Mouse (Mus musculus) cerebellum, adult 18-20 months (tissue): ENCODE results near the gene Miox.

Experiments used
- DNase-seq, 2 experiments: peaks; one replicate each; pipeline ENCODE4 v3.0.0; 2021

Gene Miox

GRCm38 (mm10) chr15:89334271-89334670, at the start of gene Miox:
TSS of gene Miox (plus strand) at chr15:89334398.
- DNase-seq: no peak

DNA sequence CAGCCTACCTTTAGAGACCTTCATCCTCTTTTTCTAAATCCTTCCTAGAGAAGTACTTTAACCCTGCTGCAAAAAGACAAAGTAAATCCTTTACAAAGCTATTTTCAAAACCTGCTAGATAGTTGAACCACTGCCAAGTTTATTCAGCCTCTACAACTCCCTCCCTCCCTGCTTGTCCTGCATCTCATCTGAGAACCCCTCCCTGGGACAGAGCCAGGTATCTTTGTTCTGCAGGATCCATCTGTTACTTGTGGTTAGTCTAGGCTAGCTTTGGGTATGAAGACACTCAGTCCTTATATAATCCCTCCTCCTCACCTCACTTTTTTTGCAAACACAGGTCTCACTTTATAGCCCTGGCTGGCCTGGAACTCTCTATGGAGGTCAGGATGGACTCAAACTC, 49.2 kb upstream of the Miox start:
- DNase-seq: peak in 1 of 2 experiments; percentile 46

GRCm38 (mm10) chr15:89285478-89285877, 48.7 kb upstream of the Miox start:
- no peak for DNase-seq

DNA sequence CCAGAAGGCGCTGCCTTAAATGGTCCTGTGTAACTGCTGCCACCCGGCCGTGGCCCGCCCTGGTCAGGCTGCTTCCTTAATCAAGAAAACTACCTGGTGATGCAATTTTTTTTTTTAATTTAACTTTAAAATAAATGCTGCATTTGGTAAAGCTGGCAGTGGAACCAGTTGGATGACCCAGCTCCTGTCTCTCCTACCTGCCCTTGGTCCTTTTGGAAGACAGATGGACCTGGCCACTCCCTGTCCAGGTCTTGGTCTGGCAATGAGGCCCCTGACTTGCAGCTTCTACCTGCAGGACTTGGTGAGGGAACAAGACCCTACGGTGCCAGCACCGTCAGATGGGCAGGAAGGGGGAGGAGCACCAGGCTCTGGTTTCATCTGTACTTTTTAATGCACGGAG, 48.1 kb upstream of the Miox start:
- peak in 1 of 2 experiments; percentile 50 for DNase-seq

- no peak for DNase-seq
Measured at GRCm38 (mm10) chr15:89286582-89286981, 47.6 kb upstream of the Miox start.

GRCm38 (mm10) chr15:89288227-89288767, 45.9 kb upstream of the Miox start:
- DNase-seq: no peak

DNA sequence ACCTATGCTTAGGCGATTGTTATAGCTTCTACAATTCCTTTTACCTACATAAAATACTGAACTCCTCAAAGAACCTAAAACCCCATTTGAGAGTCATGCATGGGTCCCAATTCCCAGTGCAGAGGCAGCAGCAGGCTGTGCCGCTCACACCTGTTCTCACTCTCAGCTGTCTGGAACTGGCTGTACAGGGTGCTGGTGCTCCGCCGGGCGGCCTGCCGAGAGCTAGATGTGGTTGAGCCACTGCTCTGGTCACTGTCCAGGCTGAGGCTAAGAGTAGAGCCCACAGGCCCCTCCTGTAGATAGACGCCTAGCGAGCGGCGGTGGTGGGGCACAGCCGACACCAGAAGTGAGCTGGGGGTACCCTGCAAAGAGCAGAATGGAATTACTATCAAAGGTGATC, 44.7 kb upstream of the Miox start:
- no peak for DNase-seq

DNA sequence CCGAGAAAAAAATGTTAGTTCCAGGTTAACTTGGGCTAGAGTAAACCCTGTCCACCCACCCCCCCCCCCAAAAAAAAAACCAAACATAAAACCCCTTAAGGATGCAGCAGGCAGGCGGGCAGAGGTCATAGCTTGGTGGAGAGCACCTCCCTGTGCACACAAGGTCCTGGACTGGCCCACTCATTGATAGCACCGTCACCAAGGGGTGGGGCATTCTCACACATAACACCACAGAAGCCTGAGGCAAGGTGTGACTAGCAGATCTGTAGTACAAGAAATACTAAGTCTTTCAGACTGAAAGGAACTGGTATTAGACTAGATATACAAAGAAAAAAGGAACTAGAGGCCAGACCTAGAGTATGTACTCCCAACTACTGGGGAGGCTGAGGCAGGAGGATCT, 42.7 kb upstream of the Miox start:
- no peak for DNase-seq

DNA sequence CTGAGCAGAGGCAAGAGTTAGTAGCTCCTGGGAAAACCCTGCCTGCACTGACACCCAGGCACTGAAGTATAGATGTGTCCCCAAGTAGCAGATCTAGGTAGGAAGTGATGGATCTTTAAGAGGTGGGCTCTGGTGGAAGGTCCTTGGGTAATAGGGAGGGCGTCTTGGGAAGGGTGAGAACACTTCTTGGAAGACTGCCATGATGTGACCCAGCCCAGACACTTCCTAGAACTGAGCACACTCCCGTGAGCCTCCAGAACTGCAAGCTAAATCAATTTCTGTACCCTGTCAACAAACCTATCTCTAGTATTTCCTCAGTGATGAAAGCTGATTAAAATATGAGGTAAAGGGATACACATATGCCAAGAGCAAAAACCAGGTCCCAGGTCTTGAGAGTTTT, 41.4 kb upstream of the Miox start:
- DNase-seq: no peak

DNA sequence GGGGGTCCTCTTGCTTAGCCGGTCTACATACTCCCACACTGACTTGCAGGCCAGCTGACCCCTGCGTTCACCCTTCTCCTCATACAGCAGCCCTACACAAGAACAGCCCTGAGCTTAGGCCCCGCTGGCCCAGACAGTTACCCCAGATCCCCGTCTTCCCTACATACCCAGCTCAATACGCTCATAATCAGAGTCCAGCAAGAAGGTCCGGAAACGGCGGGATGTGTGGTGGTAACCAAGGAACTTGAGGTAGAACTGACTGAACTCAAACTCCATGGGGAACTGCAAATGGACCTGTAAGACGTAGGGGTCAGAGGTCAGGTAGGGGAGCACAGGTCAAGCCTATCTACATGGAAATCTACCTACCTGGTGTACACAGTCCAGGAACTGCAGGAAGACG, 40.4 kb upstream of the Miox start:
- no peak for DNase-seq

- no peak for DNase-seq
Measured at GRCm38 (mm10) chr15:89295580-89296165, 38.5 kb upstream of the Miox start.

DNA sequence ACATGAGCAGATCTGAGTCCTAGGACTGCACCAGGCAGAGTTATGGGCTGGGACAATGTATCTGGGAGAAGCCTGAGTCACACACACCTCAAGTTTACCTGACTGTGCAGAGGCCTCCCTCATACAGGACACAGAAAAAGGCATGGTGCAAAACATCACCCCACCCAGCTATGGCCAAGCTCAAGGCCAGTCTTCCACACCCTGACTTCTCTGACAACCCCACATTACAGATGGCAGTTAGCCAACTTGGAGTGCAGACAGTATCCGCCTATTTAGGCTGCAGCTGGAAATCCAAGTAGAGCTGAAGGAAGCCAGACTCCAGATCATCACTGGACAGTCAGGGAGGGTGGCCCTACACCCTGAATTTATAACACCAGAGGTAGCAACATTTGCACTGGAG, 37.7 kb upstream of the Miox start:
- no peak for DNase-seq

- no peak for DNase-seq
Measured at GRCm38 (mm10) chr15:89297695-89298094, 36.5 kb upstream of the Miox start.

- DNase-seq: no peak
Measured at GRCm38 (mm10) chr15:89300180-89300579, 34.0 kb upstream of the Miox start.

GRCm38 (mm10) chr15:89300600-89300999, 33.6 kb upstream of the Miox start:
- no peak for DNase-seq

DNA sequence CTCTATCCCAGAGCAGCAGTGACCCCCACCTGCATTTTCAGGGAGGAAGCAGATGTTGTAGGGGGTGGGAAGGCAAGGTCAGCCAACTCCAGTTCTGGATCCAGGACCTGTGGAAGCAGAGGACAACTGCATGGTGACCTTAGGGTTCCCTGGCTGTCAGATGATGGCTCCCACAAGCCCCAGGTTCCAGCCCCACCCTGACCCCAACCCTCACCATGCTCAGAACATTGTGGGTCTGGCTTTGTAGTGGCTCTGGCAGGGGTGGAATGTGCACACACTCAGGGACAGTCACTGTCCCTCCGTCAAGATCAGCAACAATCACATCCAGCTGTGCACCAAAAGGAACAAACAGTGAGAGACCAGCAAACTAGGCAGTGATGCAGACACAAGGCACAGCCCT, 28.2 kb upstream of the Miox start:
- DNase-seq: no peak

DNA sequence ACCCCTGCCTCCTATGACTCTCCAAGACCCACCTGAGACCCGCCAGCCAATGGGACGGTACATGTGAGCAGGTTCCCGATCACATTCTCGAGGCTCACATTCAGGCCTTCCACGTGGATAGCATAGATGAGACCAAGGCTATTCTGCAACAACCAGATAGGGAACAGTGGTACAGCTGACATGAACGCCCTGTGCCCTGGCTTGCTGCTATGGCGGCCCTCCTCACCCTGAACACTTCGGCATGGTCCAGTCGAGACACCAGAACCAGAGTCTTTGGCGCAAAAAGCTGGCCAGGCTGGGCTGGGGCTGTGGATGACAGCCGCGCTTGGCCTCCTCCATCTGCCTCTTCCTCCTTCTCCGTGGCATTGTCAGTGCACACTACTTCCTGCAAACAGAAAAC, 26.7 kb upstream of the Miox start:
- DNase-seq: no peak

DNA sequence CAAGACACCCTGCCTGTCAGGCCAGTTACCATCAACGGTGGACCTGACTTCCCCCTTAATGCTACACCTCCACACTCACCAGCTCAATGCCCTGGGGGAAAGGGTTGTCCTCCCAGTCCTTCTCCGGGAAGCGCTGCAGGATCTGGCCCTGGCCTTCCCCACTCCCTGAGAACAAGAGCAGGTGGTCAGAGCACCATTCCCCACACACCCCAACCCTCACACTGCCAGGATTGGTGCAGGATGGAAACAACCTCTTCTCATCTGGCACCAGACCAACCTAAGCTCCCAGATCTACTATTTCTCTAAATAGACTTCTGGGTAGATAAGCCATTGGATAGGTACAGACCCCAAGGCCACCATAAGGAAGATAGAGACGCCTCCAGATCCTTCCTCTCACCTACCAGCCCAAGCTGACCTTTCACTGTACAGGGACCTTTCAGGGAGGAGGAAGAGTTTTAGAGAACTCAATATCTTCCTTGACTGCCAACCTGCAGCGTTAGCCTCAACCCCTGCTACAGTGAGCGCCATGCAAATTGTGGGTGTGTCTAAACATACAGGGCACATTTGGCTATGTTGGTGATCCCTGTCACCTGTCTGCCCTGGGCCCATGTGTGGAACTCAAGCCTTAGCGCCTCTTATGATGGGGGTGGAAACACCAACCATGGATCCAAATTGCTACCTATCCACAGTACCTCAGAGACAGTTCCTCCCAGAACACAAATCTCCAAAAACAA, 25.6 kb upstream of the Miox start:
- peak; percentile 52 to 53 for DNase-seq

- peak; percentile 72 to 74 for DNase-seq
Measured at GRCm38 (mm10) chr15:89309962-89310498, 24.2 kb upstream of the Miox start.

- DNase-seq: no peak
Measured at GRCm38 (mm10) chr15:89313359-89313758, 20.8 kb upstream of the Miox start.

- DNase-seq: no peak
Measured at GRCm38 (mm10) chr15:89314107-89314506, 20.1 kb upstream of the Miox start.

DNA sequence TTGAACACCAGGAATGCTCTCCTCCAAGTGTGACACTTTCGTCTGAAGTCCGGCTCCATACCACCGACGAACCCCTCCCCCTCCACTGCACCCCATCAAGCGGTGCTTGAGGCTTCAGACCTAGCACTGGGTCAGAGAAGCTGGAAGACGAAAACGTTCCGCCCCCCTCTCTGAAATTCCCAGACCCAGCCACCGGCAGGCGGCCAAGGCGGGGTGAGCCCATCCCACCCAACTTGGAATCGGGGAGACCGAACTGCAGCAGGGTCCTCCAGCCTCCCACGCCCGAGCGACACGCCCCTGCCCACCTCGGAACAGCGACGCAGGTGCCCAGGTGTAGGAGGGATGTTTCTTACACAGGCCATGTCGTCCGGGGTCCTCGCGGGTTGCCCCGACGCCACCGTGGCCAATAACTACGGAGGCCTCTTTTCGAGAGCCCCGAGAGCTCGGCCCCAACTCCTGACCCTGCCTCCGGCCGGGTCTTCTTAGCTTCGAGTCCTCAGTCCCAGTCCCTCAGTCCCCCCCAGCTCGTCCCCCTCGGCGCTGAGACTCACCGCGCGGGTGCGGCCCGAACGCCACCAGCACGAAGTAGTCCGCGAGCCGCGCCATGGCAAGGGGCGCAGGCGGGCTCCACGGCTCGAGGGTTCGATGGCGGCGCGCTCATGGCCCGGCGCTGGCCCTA, 19.5 kb upstream of the Miox start:
- peak; percentile 49 to 52 for DNase-seq

- peak; percentile 99 for DNase-seq
Measured at GRCm38 (mm10) chr15:89315190-89315731, 18.9 kb upstream of the Miox start, which contains the start of gene Sbf1. TSS of gene Sbf1 (minus strand) at chr15:89315311.
